Mouse (Mus musculus) embryonic facial prominence, embryonic 12.5 days (tissue): Measurements from ENCODE around the gene Anxa11. TPM values are rescaled to one million over a fixed set of nuclear protein-coding genes. Genes with fewer than 3 reads are reported as not detected.
"Not testable (repeated sequence)": the region's sequence is repeated elsewhere in the genome, so short reads cannot be mapped to it uniquely, and the experiment has no call there.

ENCODE experiments used
- ATAC-seq: fragments of 200-750 bp; cut with Nextera tagmentation; 2 replicates; pipeline ENCODE4 v1.8.0; 2017; ENCODE audit not compliant: insufficient number of reproducible peaks, insufficient read depth, low FRiP score, low TSS enrichment
- H3K27ac ChIP-seq: fragments of 300-500 bp; sonication (generic); 2 replicates; pipeline ENCODE4 v1.5.1; 2016; ENCODE audit warnings: mild to moderate bottlenecking
- H3K27me3 ChIP-seq: fragments of 300-500 bp; sonication (generic); 2 replicates; pipeline ENCODE4 v1.6.1; 2016; ENCODE audit warnings: mild to moderate bottlenecking, moderate library complexity
- H3K36me3 ChIP-seq: fragments of 300-500 bp; sonication (generic); 2 replicates; pipeline ENCODE4 v1.6.1; 2016; ENCODE audit warnings: mild to moderate bottlenecking
- H3K4me1 ChIP-seq: fragments of 300-500 bp; sonication (generic); 2 replicates; pipeline ENCODE4 v1.6.1; 2016
- H3K4me2 ChIP-seq: fragments of 300-500 bp; sonication (generic); replicated peaks from 2 replicates; pipeline ENCODE4 v1.6.1; 2016; ENCODE audit warnings: mild to moderate bottlenecking, moderate library complexity
- H3K4me3 ChIP-seq: fragments of 300-500 bp; sonication (generic); 2 replicates; pipeline ENCODE4 v1.5.1; 2016; ENCODE audit warnings: mild to moderate bottlenecking
- H3K9ac ChIP-seq: fragments of 300-500 bp; sonication (generic); 2 replicates; pipeline ENCODE4 v1.6.1; 2016; ENCODE audit warnings: mild to moderate bottlenecking, moderate library complexity
- H3K9me3 ChIP-seq: fragments of 300-500 bp; sonication (generic); 2 replicates; pipeline ENCODE4 v1.6.1; 2016; ENCODE audit warnings: mild to moderate bottlenecking, moderate library complexity
- WGBS: fragments of 180-500 bp; shearing (Covaris S2); methylation state at CpG from one replicate; pipeline ENCODE4 v1.1.7; 2016; 5-methylcytosine and 5-hydroxymethylcytosine counted together
- polyA plus RNA-seq: library from polyadenylated mRNA; unstranded; fragments of >200 nt; fragmentation: Nextera tagmentation; extraction: Ambion mirVana; gene quantifications from 2 replicates; pipeline ENCODE4 v1.2.1, GENCODE M21; 2016

Gene Anxa11
- polyA plus RNA-seq, 1 experiment from 2014 or later, result 14.4 TPM

DNA sequence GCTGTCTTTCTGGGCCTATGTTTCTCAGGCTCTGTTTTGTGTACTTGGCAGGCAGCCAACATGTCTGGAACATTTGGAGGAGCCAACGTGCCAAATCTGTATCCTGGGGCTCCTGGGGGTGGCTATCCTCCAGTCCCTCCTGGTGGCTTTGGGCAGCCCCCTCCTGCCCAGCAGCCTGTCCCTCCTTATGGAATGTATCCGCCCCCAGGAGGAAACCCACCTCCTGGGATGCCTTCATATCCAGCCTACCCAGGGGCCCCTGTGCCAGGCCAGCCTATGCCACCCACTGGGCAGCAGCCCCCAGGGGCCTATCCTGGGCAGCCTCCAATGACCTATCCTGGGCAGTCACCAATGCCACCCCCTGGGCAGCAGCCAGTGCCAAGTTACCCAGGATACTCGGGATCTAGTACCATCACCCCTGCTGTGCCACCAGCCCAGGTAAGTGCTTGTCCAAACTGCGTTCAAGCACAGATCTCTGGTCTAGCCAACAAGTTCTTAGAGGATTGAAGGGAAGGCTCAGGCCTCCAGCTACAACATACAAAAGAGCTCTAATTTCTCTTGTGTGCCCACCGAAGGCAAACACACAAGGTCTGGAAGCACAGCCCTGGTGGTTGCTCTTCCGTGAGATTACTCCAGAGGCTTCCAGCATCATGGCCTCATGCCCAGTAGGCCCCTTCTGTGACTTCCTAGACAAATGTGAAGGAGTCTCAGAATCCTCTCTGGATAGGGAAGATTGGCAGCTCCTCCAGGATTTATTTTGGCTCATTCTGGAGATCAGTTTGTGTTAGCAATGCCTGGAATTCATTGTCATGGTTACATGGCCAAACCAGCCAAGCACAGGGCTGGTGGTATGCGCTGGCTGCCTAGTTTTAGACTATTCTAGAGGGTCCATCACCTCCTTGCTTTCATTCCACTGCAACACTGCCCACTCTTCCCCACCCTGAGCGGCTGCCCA lies 30.8 kb downstream of the Anxa11 start:
- WGBS, result 78% methylated on average over 8 of the region's 8 CpGs

DNA sequence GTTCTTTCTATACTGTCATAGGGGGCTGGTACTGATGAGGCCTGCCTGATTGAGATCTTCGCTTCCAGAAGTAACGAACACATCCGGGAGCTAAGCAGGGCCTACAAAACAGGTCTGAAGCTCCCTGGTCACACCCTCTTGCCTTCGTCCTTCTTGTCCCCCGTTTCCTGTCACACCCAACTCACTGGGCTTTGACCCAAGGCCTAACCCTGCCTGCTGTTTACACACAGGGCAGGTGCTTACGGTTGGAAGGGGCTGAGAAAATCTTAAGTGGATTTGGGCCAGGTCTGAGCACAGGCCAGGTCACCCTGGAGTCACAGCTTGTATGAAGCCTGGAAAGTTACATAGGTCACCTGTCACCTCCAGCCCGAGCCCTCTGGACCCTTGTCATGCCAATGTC lies 34.7 kb downstream of the Anxa11 start:
- H3K4me3 ChIP-seq, H3K27ac ChIP-seq, ATAC-seq, H3K9ac ChIP-seq, H3K4me2 ChIP-seq, H3K9me3 ChIP-seq, H3K27me3 ChIP-seq, H3K36me3 ChIP-seq, H3K4me1 ChIP-seq: not testable (repeated sequence)
- no CpG with 5 or more reads among the region's 7 CpGs for WGBS

More for the DNA sequence above, 30.8 kb downstream of the Anxa11 start:
- no peak overlapping the region for H3K4me3 ChIP-seq
- no peak overlapping the region for H3K9ac ChIP-seq
- H3K27ac ChIP-seq, result no peak overlapping the region
- ATAC-seq, result no peak
- peaks cover 24% of the 10 kb centered on the region for H3K4me1 ChIP-seq
- no peaks in the 10 kb centered on the region for H3K36me3 ChIP-seq
- H3K4me2 ChIP-seq, result no peak overlapping the region
- no peaks in the 10 kb centered on the region for H3K9me3 ChIP-seq
- H3K27me3 ChIP-seq, result no peaks in the 10 kb centered on the region

DNA sequence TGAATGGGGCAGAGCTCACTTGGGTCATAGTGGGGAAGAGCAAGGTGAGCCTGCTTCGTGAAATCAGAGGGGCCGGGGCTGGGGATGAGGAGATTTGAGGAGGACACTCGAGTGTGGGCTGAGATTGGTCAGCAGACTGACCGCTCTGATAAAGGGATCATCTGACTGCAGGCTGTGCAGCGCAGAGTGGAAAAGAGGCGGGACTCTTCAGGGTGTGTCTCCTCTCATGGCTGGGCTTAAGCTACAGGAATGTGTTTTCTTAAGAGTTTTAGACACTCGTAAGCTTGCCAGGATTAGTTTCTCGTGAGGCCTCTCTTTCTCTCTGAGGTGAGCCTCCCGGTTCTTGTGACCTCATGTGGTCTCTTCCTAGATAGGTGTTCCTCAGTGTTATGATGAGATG lies 39.8 kb downstream of the Anxa11 start:
- H3K9me3 ChIP-seq, H3K27ac ChIP-seq, H3K4me3 ChIP-seq, H3K4me1 ChIP-seq, ATAC-seq, H3K4me2 ChIP-seq, H3K27me3 ChIP-seq, H3K36me3 ChIP-seq, H3K9ac ChIP-seq: not testable (repeated sequence)
- no CpG with 5 or more reads among the region's 9 CpGs for WGBS

DNA sequence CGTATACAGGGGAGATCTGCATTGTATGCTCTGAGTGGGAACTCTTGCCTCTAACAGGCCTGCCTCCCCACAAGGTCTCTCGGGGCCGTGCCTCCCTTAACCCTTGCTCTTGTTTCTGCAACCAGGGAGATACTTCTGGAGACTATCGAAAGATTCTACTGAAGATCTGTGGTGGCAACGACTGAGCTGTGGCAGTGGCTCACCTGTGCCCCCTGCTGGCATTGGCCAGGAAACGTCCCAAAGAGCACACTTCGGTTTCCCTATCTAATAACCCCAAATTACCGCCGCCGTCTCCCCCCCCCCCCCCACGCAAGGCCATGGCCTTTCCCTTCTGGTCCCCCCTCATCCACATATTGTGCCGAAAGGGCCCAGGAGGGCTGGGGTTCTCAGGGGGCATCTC lies 43.9 kb downstream of the Anxa11 start:
- no CpG with 5 or more reads among the region's 12 CpGs for WGBS
- not testable (repeated sequence) for H3K4me1 ChIP-seq, H3K4me3 ChIP-seq, ATAC-seq, H3K9ac ChIP-seq, H3K9me3 ChIP-seq, H3K36me3 ChIP-seq, H3K27ac ChIP-seq, H3K4me2 ChIP-seq, H3K27me3 ChIP-seq

DNA sequence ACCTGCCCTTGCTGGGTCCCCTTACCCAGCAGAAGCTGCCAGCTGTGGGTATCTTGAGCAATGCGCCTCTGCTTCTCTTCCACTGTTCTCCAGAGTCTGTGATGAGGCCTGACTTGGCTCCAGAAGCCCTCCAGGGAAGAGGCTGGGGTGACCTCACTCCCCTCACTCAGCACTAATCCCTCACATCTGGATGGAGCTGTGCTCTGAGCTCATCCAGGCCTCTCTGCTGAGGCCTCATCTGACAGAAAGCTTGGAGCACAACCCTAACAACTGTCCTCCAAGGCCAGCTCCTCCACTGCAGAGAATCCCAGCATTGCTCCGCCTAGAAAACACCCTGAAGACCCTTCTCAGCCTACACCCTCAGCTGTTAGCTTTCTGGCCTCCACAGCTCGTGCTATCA lies 52.6 kb downstream of the Anxa11 start:
- not testable (repeated sequence) for ATAC-seq, H3K9ac ChIP-seq, H3K4me2 ChIP-seq, H3K4me3 ChIP-seq, H3K27ac ChIP-seq, H3K27me3 ChIP-seq, H3K9me3 ChIP-seq, H3K36me3 ChIP-seq, H3K4me1 ChIP-seq
- no CpG with 5 or more reads among the region's 3 CpGs for WGBS

DNA sequence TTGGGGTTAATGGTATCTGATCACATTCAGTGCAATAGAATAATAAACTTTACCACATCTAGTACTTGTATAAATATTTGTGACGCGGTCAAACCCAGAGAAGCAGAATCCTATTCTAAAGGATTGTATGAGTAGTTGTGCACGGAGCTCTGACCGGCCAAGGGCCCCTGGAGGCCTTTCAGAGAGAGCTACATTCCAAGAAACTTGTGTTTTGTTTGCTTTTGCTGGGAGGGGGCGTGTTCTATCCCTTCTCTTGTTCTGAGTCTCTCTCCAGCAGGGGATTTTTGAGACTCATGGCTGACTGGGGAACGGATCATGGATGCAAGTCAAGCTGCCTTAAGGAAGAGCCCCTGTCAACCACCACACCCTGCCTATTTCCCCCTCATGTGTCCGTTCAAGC lies 53.7 kb downstream of the Anxa11 start:
- H3K4me1 ChIP-seq, H3K4me2 ChIP-seq, H3K9ac ChIP-seq, H3K36me3 ChIP-seq, H3K9me3 ChIP-seq, H3K27ac ChIP-seq, ATAC-seq, H3K27me3 ChIP-seq, H3K4me3 ChIP-seq: not testable (repeated sequence)
- WGBS, result no CpG with 5 or more reads among the region's 7 CpGs

DNA sequence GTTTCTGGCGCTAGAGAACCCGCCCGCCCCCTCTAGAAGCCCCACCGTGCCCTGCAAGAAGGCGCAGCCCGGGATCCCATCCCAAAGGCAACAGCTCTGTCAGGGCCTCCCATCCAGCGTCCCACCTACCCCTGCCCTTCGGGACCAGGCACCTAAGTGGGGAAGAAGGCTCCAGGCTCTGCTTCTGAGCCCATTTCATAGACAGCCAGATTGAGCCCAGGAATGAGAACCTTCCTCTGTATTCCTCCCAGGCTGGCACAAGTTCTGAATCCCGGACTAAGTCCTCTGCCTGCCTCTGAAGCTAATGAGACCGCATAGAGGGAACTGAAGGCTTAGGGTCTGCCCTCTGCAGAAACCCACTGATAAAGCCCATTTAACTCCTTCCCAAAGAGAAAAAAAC lies 61.0 kb downstream of the Anxa11 start, which contains the start of gene Plac9a:
Gene Plac9a (minus strand): TSS at position 101 of the 400 bp plus-strand sequence.
- not testable (repeated sequence) for H3K4me3 ChIP-seq, ATAC-seq

DNA sequence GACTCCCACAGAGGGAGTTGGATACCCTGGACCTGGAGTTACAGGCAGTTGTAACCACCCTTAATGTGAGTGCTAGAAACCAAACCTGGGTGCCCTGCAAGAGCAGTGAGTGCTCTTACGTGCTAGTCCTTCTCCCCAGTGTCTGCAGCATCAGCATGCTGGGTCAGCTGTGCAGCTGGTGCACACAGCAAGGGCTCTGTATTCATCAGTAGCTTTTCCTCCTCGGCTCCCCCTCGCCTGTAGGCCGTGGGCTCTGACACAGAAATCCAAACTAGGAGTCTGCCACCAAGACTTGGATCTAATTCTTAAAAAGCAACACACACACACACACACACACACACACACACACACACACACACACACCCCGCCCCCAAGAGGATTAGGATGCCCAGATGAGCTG lies 63.3 kb downstream of the Anxa11 start:
- not testable (repeated sequence) for H3K9me3 ChIP-seq, H3K4me3 ChIP-seq, H3K4me2 ChIP-seq, H3K36me3 ChIP-seq, ATAC-seq, H3K9ac ChIP-seq, H3K27ac ChIP-seq, H3K27me3 ChIP-seq, H3K4me1 ChIP-seq
- WGBS, result 40% methylated on average over 1 of the region's 5 CpGs

More for the DNA sequence above, 61.0 kb downstream of the Anxa11 start, which contains the start of gene Plac9a:
- H3K4me2 ChIP-seq, H3K36me3 ChIP-seq, H3K4me1 ChIP-seq, H3K9ac ChIP-seq, H3K27ac ChIP-seq, H3K9me3 ChIP-seq, H3K27me3 ChIP-seq: not testable (repeated sequence)
- WGBS, result no CpG with 5 or more reads among the region's 10 CpGs

DNA sequence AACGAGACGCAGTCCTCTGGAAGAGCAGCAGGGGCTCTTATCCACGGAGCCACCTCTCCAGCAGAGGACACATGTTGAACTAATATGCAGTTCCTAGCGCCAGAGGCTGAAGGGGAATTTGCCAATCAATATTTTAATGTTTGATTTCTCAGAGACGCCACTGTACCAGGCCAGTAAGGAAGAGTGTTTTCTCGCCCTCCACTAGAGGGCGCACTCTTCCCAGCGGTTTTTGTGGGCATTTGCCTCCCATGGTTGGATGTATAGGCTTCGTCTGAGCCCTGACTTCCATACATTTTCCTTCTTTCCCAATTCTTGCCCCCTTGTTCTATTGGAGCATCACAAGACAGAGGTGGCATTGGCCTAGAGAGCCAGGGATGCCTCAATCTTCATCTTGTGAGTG lies 65.3 kb downstream of the Anxa11 start:
- WGBS, result no CpG with 5 or more reads among the region's 9 CpGs
- not testable (repeated sequence) for H3K27ac ChIP-seq, H3K36me3 ChIP-seq

DNA sequence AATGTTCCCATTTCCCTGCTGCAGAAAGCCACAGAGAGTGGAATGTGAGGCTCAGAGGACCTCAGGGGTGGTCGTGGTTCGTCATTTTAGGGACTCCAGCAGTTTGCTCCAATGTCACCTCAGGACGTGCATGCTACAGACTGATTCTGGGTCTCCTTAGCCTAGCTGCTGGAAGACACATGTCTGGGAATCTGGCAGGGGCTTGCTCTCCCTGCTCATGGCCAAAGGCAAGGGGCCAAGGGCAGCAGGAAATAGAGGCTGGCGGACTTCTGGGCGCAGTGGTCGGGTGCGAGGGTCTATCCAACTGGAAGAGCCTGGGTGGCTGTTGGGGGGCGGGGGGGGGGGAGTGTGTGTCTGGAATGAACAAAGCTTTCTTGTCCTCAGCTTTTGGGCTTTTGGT lies 67.0 kb downstream of the Anxa11 start:
- H3K36me3 ChIP-seq, H3K27ac ChIP-seq, H3K4me3 ChIP-seq, H3K9me3 ChIP-seq, H3K27me3 ChIP-seq, H3K4me2 ChIP-seq, ATAC-seq, H3K4me1 ChIP-seq, H3K9ac ChIP-seq: not testable (repeated sequence)
- no CpG with 5 or more reads among the region's 8 CpGs for WGBS

More for the DNA sequence above, 65.3 kb downstream of the Anxa11 start:
- not testable (repeated sequence) for H3K9me3 ChIP-seq, H3K4me1 ChIP-seq, ATAC-seq, H3K4me3 ChIP-seq, H3K9ac ChIP-seq, H3K27me3 ChIP-seq, H3K4me2 ChIP-seq

DNA sequence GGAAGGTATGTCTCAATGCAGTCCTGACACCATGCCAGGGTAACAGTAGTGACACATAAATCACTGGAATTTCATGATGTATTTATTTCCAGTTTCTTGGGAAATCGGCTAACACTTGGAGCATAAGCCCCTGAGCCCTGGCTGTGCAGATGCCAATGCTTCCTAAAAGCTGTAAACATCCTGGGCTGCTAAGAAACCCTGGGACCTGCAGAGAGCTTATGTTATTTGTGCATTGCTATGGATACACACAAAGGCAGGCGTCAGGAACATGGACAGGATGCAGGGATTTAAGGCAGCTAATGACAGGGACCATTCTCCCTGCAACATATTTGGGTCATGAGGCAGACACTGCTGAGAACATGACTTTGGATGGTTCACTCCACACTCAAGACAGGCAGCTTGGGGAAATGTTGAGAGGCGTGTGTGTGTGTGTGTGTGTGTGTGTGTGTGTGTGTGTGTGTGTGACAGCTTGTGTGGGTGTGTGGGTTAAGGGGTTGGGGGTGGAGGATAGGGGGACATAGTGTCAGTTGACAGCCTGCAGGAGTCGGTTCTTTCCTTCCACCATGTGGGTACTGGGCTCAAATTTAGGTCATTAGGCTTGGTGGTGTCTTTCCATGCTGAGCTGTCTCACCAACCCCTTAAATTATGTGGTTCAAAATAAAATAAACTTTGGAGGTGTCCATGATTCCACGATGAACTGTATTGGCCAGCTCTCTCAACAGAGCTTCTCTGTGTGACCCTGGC lies 76.6 kb downstream of the Anxa11 start:
- ATAC-seq, H3K9ac ChIP-seq, H3K4me2 ChIP-seq, H3K4me1 ChIP-seq, H3K4me3 ChIP-seq, H3K27ac ChIP-seq, H3K36me3 ChIP-seq, H3K27me3 ChIP-seq, H3K9me3 ChIP-seq: not testable (repeated sequence)
- no CpG with 5 or more reads among the region's 5 CpGs for WGBS
